Mouse (Mus musculus) olfactory bulb, adult 2 months (tissue): ENCODE data around the gene Col16a1. TPM values are rescaled to one million over a fixed set of nuclear protein-coding genes. Genes with fewer than 3 reads are reported as not detected.

Experiments
- H3K27ac ChIP-seq: fragments of 200-500 bp; 2 replicates; pipeline ENCODE4 v1.5.1; 2012; ENCODE audit warnings: low read depth, low read length; ENCODE audit not compliant: insufficient read depth
- H3K4me1 ChIP-seq: fragments of 200-500 bp; 2 replicates; pipeline ENCODE4 v1.6.1; 2012; ENCODE audit warnings: low read length; ENCODE audit not compliant: control insufficient read depth, insufficient read depth
- H3K4me3 ChIP-seq: fragments of 200-500 bp; 2 replicates; pipeline ENCODE4 v1.5.1; 2012; ENCODE audit warnings: mild to moderate bottlenecking, low read depth, low read length, moderate library complexity; ENCODE audit not compliant: insufficient read depth
- CTCF ChIP-seq: fragments of 200-500 bp; IDR thresholded peaks from 2 replicates; pipeline ENCODE4 v1.5.1; 2012; ENCODE audit warnings: low read depth, mild to moderate bottlenecking, low read length, moderate library complexity; ENCODE audit not compliant: insufficient read depth
- POLR2A ChIP-seq: fragments of 200-500 bp; IDR thresholded peaks from 2 replicates; pipeline ENCODE4 v1.6.1; 2012; ENCODE audit warnings: mild to moderate bottlenecking, low read depth, low read length, moderate library complexity; ENCODE audit not compliant: insufficient read depth
- WGBS: fragments of 180-500 bp; shearing (Covaris S2); methylation state at CpG from one replicate; pipeline ENCODE4 v1.1.7; 2018; 5-methylcytosine and 5-hydroxymethylcytosine counted together
- polyA plus RNA-seq: library from polyadenylated mRNA; stranded (reverse); fragments of >200 nt; gene quantifications from 2 replicates; pipeline ENCODE4 v1.2.4, GENCODE M21; 2012; ENCODE audit warnings: low replicate concordance; ENCODE audit not compliant: missing spikeins, insufficient read depth, insufficient read length

The Col16a1 gene
- polyA plus RNA-seq, 1 experiment: not detected

GRCm38 (mm10) chr4:130108929-130109328, 61.3 kb downstream of the Col16a1 start:
- H3K4me3 ChIP-seq: no peak overlapping the region
- 84% methylated on average over 3 of the region's 3 CpGs for WGBS

DNA sequence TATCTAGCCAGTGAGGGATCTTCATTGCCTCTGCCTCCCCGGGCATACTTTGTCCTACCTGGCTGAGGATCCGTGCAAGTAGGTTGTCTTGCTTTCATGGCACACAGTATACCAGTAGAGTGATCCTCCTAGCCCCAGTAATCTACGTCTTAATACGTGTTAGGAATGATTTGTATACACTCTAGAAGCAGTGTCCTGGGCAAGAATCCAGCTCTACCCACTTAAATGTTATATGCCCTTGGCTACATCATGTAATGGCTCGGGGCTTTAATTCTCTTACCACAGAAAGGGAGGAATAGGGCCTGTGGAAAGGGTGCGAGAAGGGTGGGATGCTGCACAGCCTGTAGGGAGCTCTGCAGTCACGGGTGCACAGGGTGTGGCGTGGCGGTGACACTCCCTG, 62.0 kb downstream of the Col16a1 start:
- TF ChIP-seq CTCF (no peak), POLR2A (no peak)
- Histone ChIP-seq H3K4me3 (no peak overlapping the region), H3K27ac (peak overlapping the region; percentile 43; the same call in 1 of the 2 replicates), H3K4me1 (peaks cover 23% of the 10 kb centered on the region)
- 68% methylated on average over 9 of the region's 9 CpGs for WGBS

More at GRCm38 (mm10) chr4:130108929-130109328, 61.3 kb downstream of the Col16a1 start:
- TF ChIP-seq POLR2A: no peak
- TF ChIP-seq CTCF: no peak
- Histone ChIP-seq H3K4me1 (peaks cover 23% of the 10 kb centered on the region), H3K27ac (no peak overlapping the region)

DNA sequence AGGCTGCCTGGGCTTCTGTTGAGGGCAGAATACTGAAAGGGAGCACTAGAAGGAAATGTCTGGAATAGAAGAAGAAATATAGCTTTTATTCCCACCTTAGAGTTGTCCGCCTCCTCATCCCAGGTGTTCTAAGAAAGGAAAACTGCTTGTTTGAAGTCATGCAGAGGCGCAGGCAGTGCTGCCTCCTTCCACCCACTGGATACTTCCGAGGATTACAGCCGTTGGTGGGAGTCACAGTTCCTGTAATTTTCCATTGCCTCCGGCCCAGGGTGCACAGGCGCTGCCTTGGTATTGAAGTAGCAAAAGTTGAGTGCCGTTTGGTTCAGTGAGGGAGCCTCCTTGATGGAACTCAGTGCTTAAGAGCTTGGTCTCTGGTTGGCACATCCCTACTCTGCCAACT, 62.5 kb downstream of the Col16a1 start:
- Histone ChIP-seq H3K27ac (no peak overlapping the region), H3K4me3 (no peak overlapping the region), H3K4me1 (peaks cover 23% of the 10 kb centered on the region)
- 43% methylated on average over 7 of the region's 7 CpGs for WGBS
- TF ChIP-seq POLR2A (no peak), CTCF (no peak)

- no peak for TF ChIP-seq CTCF
- TF ChIP-seq POLR2A: no peak
- H3K4me1 ChIP-seq: peaks cover 23% of the 10 kb centered on the region
- H3K27ac ChIP-seq: no peak overlapping the region
- no peak overlapping the region for H3K4me3 ChIP-seq
- 46% methylated on average over 7 of the region's 7 CpGs for WGBS
Observed at GRCm38 (mm10) chr4:130112299-130112698, 64.7 kb downstream of the Col16a1 start.

DNA sequence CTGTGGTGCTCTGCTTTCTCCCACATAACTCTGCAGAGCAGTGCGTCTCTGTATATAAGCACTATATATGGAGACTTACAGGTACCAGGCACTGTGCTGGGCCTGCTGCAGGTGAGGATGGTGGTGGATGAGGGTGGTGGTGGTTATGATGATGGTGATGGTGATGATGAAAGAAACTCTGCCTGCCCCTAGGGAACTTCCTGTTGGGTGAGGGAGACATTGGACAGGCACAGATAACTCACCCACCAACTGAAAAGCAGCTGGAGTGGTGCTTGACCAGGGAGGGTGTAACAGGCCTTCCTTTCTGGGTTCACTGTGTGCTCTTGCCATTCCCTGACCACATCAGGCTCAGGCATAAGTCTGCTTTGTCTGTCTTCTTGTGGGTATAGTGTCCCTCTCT, 65.1 kb downstream of the Col16a1 start:
- Histone ChIP-seq H3K4me3 (no peak overlapping the region), H3K27ac (no peak overlapping the region), H3K4me1 (peaks cover 23% of the 10 kb centered on the region)
- no peak for TF ChIP-seq POLR2A
- TF ChIP-seq CTCF: no peak
- WGBS: 70% methylated on average over 1 of the region's 1 CpGs

DNA sequence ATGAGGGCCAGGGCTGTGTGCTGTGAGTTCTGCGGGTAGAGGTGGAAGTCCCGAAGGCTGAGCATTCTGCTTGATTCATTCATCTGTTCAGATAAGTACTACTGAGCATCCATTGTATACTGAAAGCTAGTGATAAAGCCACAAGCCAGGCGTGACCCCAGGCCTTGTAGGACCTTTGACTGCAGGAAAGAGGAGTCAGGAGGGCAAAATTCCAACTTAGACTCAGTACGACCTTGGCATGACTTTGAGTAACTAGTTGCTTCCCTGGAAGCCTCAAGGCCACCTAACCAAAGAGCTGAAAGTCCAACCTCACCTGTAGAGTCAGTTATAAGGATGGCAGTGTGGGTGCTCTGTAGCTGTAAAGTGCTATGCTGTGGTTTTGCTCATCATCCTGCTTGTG, 73.1 kb downstream of the Col16a1 start:
- Histone ChIP-seq H3K4me3 (no peak overlapping the region), H3K27ac (no peak overlapping the region), H3K4me1 (no peaks in the 10 kb centered on the region)
- no peak for TF ChIP-seq CTCF
- TF ChIP-seq POLR2A: no peak
- 88% methylated on average over 4 of the region's 4 CpGs for WGBS

DNA sequence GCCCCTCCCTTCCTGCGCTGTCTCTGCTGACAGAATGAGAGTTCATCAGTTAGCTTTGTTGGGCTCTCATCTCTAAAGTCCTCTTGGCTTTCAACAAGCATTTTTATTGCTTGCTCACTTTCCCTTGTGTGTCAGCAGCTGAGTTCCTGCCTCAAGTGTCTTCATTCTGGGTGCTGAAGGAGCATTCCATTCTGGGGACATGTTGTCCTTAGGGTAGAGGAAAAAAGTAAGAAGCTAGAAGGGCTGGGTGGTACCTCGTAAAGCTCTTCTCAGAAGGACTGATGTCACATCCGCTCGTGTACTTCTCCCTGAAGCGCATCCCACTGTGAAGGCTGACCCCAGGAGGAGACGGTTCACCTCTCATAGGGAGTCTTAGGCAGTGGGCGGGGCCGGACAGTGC, 73.9 kb downstream of the Col16a1 start:
- no peak for TF ChIP-seq POLR2A
- H3K4me1 ChIP-seq: no peaks in the 10 kb centered on the region
- no peak overlapping the region for H3K4me3 ChIP-seq
- no peak overlapping the region for H3K27ac ChIP-seq
- 80% methylated on average over 8 of the region's 8 CpGs for WGBS

DNA sequence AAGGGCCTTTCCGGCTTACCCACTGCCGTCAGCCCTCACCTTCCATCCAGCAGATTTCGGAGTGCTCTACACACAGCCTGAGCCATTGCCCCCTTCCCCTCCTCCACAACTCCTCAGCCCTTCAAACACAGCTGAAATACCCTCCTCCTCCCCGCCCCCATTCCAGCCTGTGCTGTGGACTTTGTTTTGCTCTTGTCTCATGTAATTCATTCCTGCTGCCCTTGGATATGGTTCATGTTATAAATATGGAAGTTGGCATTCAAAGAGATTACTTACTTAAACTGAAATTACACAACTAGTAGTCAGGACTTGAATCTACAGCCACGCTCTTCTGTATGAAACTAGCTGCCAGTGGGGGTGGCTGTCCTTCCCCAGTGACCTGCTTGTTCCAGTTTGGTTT, 75.4 kb downstream of the Col16a1 start:
- H3K27ac ChIP-seq: no peak overlapping the region
- TF ChIP-seq POLR2A (no peak), CTCF (no peak)
- H3K4me1 ChIP-seq: no peaks in the 10 kb centered on the region
- 92% methylated on average over 5 of the region's 5 CpGs for WGBS
- no peak overlapping the region for H3K4me3 ChIP-seq

DNA sequence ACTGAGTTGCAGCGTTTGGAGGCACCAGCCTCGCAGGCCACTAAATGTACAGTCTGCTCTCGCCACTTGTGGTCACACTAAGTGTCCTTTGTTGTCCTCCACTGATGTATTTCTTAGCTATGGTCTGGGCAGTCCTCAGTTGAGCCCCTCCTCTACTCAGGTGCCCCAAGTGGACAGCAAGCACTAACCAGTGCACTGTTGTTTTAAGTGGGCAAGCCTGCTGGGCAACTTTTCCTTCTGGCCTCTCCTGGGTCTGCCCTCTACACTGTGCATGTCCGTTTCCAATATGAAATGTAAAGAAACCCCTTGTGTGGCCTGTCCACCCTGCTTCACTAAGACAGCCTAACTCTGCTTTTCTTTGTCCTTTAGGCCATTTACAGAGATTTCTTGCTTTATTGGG, 76.5 kb downstream of the Col16a1 start:
- Histone ChIP-seq H3K4me3 (no peak overlapping the region), H3K27ac (no peak overlapping the region), H3K4me1 (no peaks in the 10 kb centered on the region)
- WGBS: 91% methylated on average over 4 of the region's 4 CpGs
- TF ChIP-seq CTCF (no peak), POLR2A (no peak)

- WGBS: 73% methylated on average over 6 of the region's 6 CpGs
- TF ChIP-seq CTCF: no peak
- TF ChIP-seq POLR2A: no peak
- H3K4me3 ChIP-seq: no peak overlapping the region
- H3K27ac ChIP-seq: no peak overlapping the region
- H3K4me1 ChIP-seq: no peaks in the 10 kb centered on the region
Observed at GRCm38 (mm10) chr4:130125164-130125563, 77.5 kb downstream of the Col16a1 start.
